Mouse (Mus musculus): ENCODE results near the gene Hapln2. TPM values are rescaled to one million over a fixed set of nuclear protein-coding genes. Genes with fewer than 3 reads are reported as not detected.

Gene Hapln2
- total and polyA plus RNA-seq, 3 experiments: not detected

- TF ChIP-seq JUND (conservative IDR thresholded peaks at IDR 0.05; ENCODE audit: low read depth, low read length) (no peak), MXI1 (IDR thresholded peaks at IDR 0.05; ENCODE audit: low read depth, low read length) (no peak), HCFC1 (IDR thresholded peaks at IDR 0.05; ENCODE audit: low read depth, low read length) (no peak)
Observed at GRCm38 (mm10) chr3:88002291-88002976, 24.9 kb downstream of the Hapln2 start (continued).

- no peaks in the 10 kb centered on the region for H3K79me2 ChIP-seq (replicated peaks; ENCODE audit: control insufficient read depth, extremely low read depth, insufficient read depth, poor library complexity, severe bottlenecking)
- dilution Hi-C loops (cut with MboI; ENCODE audit: extremely low pct_ligation_motif_present, extremely low pct_unique_long_range_greater_than_20kb, low sequenced_read_pairs): no loop called here
- H3K27me3 ChIP-seq (replicated peaks): peaks cover 83% of the 10 kb centered on the region
- H3K9ac ChIP-seq (ENCODE audit: insufficient read depth, low read depth): no peak overlapping the region
- H3K36me3 ChIP-seq (replicated peaks in 1 of 2; ENCODE audit: control insufficient read depth in 1 of 2, insufficient read depth in 1 of 2, low read length in 1 of 2): no peaks in the 10 kb centered on the region
- no peak overlapping the region for H3K4me2 ChIP-seq (ENCODE audit: insufficient read depth, low read depth, poor library complexity, severe bottlenecking)
- peaks cover 0 to 5% of the 10 kb centered on the region in 2 experiments; a peak in 1 of 4 replicates for H3K4me1 ChIP-seq (ENCODE audit: control insufficient read depth in 1 of 2, insufficient read depth in 2 of 2)
- no peak for DNase-seq (ENCODE audit: extremely low read depth)
- H3K9me3 ChIP-seq (replicated peaks; ENCODE audit: low read length): peaks cover 20% of the 10 kb centered on the region
- in situ Hi-C loops (cut with MboI; ENCODE audit: low pct_ligation_motif_present, low pct_unique_long_range_greater_than_20kb, low sequenced_read_pairs): no loop called here
- H3K4me3 ChIP-seq (replicated peaks in 1 of 3; ENCODE audit: low read depth in 2 of 3, low read length in 2 of 3, poor library complexity in 1 of 3): no peak overlapping the region
- no peak overlapping the region for H3K27ac ChIP-seq (ENCODE audit: insufficient read depth, low read depth)
- TF ChIP-seq SMC3 (IDR thresholded peaks at IDR 0.05; ENCODE audit: low read depth, low read length): no peak
- TF ChIP-seq NELFE (IDR thresholded peaks at IDR 0.05; ENCODE audit: low read depth, low read length): no peak
- no peak for TF ChIP-seq HCFC1 (IDR thresholded peaks at IDR 0.05; ENCODE audit: low read depth, low read length)
- TF ChIP-seq GABPA (IDR thresholded peaks at IDR 0.05; ENCODE audit: insufficient replicate concordance, low read depth, low read length): no peak
- no peak for TF ChIP-seq JUN (IDR thresholded peaks at IDR 0.05; ENCODE audit: insufficient read depth, low read depth, low read length)
- TF ChIP-seq MAZ (IDR thresholded peaks at IDR 0.05; ENCODE audit: low read depth, low read length): no peak
- no peak for TF ChIP-seq ZKSCAN1 (IDR thresholded peaks at IDR 0.05; ENCODE audit: borderline replicate concordance, low read depth, low read length)
- TF ChIP-seq PAX5 (IDR thresholded peaks at IDR 0.05; ENCODE audit: low read length): no peak
- no peak for TF ChIP-seq MYC (IDR thresholded peaks at IDR 0.05; ENCODE audit: low read depth, low read length)
Observed at GRCm38 (mm10) chr3:88000816-88001595, 26.4 kb downstream of the Hapln2 start.

- no peak within 1 kb of the TSS for H3K4me3 ChIP-seq (replicated peaks in 1 of 3; ENCODE audit: low read depth in 2 of 3, low read length in 2 of 3, poor library complexity in 1 of 3)
- no peaks in the 10 kb centered on the region for H3K36me3 ChIP-seq (replicated peaks in 1 of 2; ENCODE audit: control insufficient read depth in 1 of 2, insufficient read depth in 1 of 2, low read length in 1 of 2)
- dilution Hi-C loops (cut with MboI; ENCODE audit: extremely low pct_ligation_motif_present, extremely low pct_unique_long_range_greater_than_20kb, low sequenced_read_pairs): no loop called here
- TF ChIP-seq TCF12 (IDR thresholded peaks at IDR 0.05; ENCODE audit: low read depth, low read length) (no peak), MAX (IDR thresholded peaks at IDR 0.05; ENCODE audit: low read length) (no peak), SMC3 (IDR thresholded peaks at IDR 0.05; ENCODE audit: low read depth, low read length) (no peak), CHD2 (IDR thresholded peaks at IDR 0.05; ENCODE audit: low read length) (no peak), CHD1 (IDR thresholded peaks at IDR 0.05; ENCODE audit: low read depth, low read length) (no peak), ELF1 (IDR thresholded peaks at IDR 0.05; ENCODE audit: low read depth, low read length) (no peak), JUND (conservative IDR thresholded peaks at IDR 0.05; ENCODE audit: low read depth, low read length) (no peak), IRF4 (IDR thresholded peaks at IDR 0.05; ENCODE audit: low read depth, low read length) (no peak), ZNF384 (IDR thresholded peaks at IDR 0.05; ENCODE audit: low read depth, low read length) (no peak), NRF1 (IDR thresholded peaks at IDR 0.05; ENCODE audit: low read depth, low read length) (no peak), ETS1 (conservative IDR thresholded peaks at IDR 0.05; ENCODE audit: low read depth, low read length) (no peak), USF2 (conservative IDR thresholded peaks at IDR 0.05; ENCODE audit: low read depth, low read length) (no peak), KAT2A (IDR thresholded peaks at IDR 0.05; ENCODE audit: insufficient replicate concordance, low read length) (no peak)
- no peak for DNase-seq (ENCODE audit: extremely low read depth)
- peaks cover 87% of the 10 kb centered on the region for H3K27me3 ChIP-seq (replicated peaks)
- peaks cover 16% of the 10 kb centered on the region for H3K9me3 ChIP-seq (replicated peaks; ENCODE audit: low read length)
- no peaks in the 10 kb centered on the region for H3K79me2 ChIP-seq (replicated peaks; ENCODE audit: control insufficient read depth, extremely low read depth, insufficient read depth, poor library complexity, severe bottlenecking)
- H3K4me2 ChIP-seq (ENCODE audit: insufficient read depth, low read depth, poor library complexity, severe bottlenecking): no peak within 1 kb of the TSS
- H3K4me1 ChIP-seq (ENCODE audit: control insufficient read depth in 1 of 2, insufficient read depth in 2 of 2): peaks cover 0 to 5% of the 10 kb centered on the region in 2 experiments; a peak in 1 of 4 replicates
- H3K9ac ChIP-seq (ENCODE audit: insufficient read depth, low read depth): no peak within 1 kb of the TSS
- H3K27ac ChIP-seq (ENCODE audit: insufficient read depth, low read depth): no peak within 1 kb of the TSS
- in situ Hi-C loops (cut with MboI; ENCODE audit: low pct_ligation_motif_present, low pct_unique_long_range_greater_than_20kb, low sequenced_read_pairs): no loop called here
Observed at GRCm38 (mm10) chr3:88000181-88000580, 27.2 kb downstream of the Hapln2 start, which contains the start of gene Bcan. TSS of gene Bcan (minus strand) at chr3:88000230.

All from CH12.LX (cell line).